Mouse (Mus musculus) forebrain, embryonic 11.5 days (tissue): ENCODE results near the gene Rpl10-ps3. TPM values are rescaled to one million over a fixed set of nuclear protein-coding genes. Genes with fewer than 3 reads are reported as not detected.

ENCODE experiments used
- ATAC-seq: fragments of 200-750 bp; cut with Nextera tagmentation; replicated peaks from 2 replicates; pipeline ENCODE4 v1.8.0; 2017; ENCODE audit warnings: moderate TSS enrichment; ENCODE audit not compliant: low FRiP score
- DNase-seq: peaks from one replicate; pipeline ENCODE4 v3.0.0-alpha.2; 2017; ENCODE audit warnings: low spot score
- H3K27ac ChIP-seq: fragments of 300-500 bp; sonication (generic); 2 replicates; pipeline ENCODE4 v1.5.1; 2014; ENCODE audit warnings: low read depth, low read length
- H3K27me3 ChIP-seq: fragments of 300-500 bp; sonication (generic); 2 replicates; pipeline ENCODE4 v1.6.1; 2014; ENCODE audit warnings: mild to moderate bottlenecking, low read length, mixed read lengths; ENCODE audit not compliant: control insufficient read depth, insufficient read depth
- H3K36me3 ChIP-seq: fragments of 300-500 bp; sonication (generic); 2 replicates; pipeline ENCODE4 v1.6.1; 2014; ENCODE audit warnings: mild to moderate bottlenecking, low read length, moderate library complexity, mixed read lengths; ENCODE audit not compliant: control insufficient read depth, insufficient read depth
- H3K4me1 ChIP-seq: fragments of 300-500 bp; sonication (generic); replicated peaks from 2 replicates; pipeline ENCODE4 v1.6.1; 2014; ENCODE audit warnings: low read length, mixed read lengths; ENCODE audit not compliant: control insufficient read depth, insufficient read depth
- H3K4me2 ChIP-seq: fragments of 300-500 bp; sonication (generic); 2 replicates; pipeline ENCODE4 v1.6.1; 2014; ENCODE audit warnings: low read depth, mild to moderate bottlenecking, low read length, moderate library complexity, mixed read lengths; ENCODE audit not compliant: severe bottlenecking
- H3K4me3 ChIP-seq: fragments of 300-500 bp; sonication (generic); 2 replicates; pipeline ENCODE4 v1.5.1; 2014; ENCODE audit warnings: low read depth, low read length
- H3K9ac ChIP-seq: fragments of 300-500 bp; sonication (generic); 2 replicates; pipeline ENCODE4 v1.6.1; 2014; ENCODE audit warnings: low read length
- H3K9me3 ChIP-seq: fragments of 300-500 bp; sonication (generic); 2 replicates; pipeline ENCODE4 v1.6.1; 2016; ENCODE audit warnings: low read length, mixed read lengths; ENCODE audit not compliant: control insufficient read depth
- WGBS: fragments of 180-500 bp; shearing (Covaris S2); extraction: QIAGEN DNeasy Blood & Tissue Kit; methylation state at CpG from one replicate; pipeline ENCODE4 v1.1.7; 2014; 5-methylcytosine and 5-hydroxymethylcytosine counted together
- polyA plus RNA-seq: library from polyadenylated mRNA; unstranded; fragments of >200 nt; fragmentation: Nextera tagmentation; extraction: Ambion mirVana; gene quantifications from 2 replicates; pipeline ENCODE4 v1.2.1, GENCODE M21; 2014

The Rpl10-ps3 gene
- polyA plus RNA-seq: 140 and 153 TPM in 2 replicates

DNA sequence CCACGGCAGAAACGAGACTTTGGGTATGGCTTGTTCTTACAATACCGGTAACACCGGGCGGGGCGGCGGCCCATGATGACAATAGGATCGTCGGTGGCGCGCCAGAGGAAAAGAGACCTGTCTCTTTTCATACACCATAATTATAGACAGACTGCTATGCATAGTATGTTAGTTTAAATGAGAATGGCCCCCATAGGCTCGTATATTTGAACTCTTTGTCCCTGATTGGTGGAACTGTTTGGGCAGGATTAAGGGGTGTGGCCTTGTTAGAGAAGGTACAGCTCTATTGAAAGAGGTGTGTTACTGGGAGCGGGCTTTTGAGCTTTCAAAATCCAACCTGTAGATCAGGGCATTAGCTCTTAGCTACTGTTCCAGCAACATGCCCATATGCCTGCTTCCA, at the start of gene Rpl10-ps3:
Rpl10-ps3 (minus strand) TSS at position 101 of the 400 bp plus-strand sequence.
- 95% methylated on average over 10 of the region's 13 CpGs for WGBS

GRCm38 (mm10) chr9:50375598-50375997, 30.8 kb upstream of the Rpl10-ps3 start:
- H3K9me3 ChIP-seq: no peaks in the 10 kb centered on the region
- WGBS: 80% methylated on average over 6 of the region's 6 CpGs
- H3K27me3 ChIP-seq: no peaks in the 10 kb centered on the region
- H3K4me2 ChIP-seq: no peak overlapping the region
- H3K9ac ChIP-seq: no peak overlapping the region
- no peaks in the 10 kb centered on the region for H3K4me1 ChIP-seq
- no peak overlapping the region for H3K4me3 ChIP-seq
- ATAC-seq: no peak
- no peaks in the 10 kb centered on the region for H3K36me3 ChIP-seq
- DNase-seq: no peak
- no peak overlapping the region for H3K27ac ChIP-seq

More for the DNA sequence above, at the start of gene Rpl10-ps3:
- no peaks in the 10 kb centered on the region for H3K9me3 ChIP-seq
- H3K27ac ChIP-seq: no peak within 1 kb of the TSS
- no peaks in the 10 kb centered on the region for H3K4me1 ChIP-seq
- H3K4me2 ChIP-seq: no peak within 1 kb of the TSS
- ATAC-seq (no peak), DNase-seq (no peak)
- H3K36me3 ChIP-seq: no peaks in the 10 kb centered on the region
- no peak within 1 kb of the TSS for H3K9ac ChIP-seq
- H3K4me3 ChIP-seq: no peak within 1 kb of the TSS
- no peaks in the 10 kb centered on the region for H3K27me3 ChIP-seq

GRCm38 (mm10) chr9:50374666-50375065, 29.9 kb upstream of the Rpl10-ps3 start:
- ATAC-seq (no peak), DNase-seq (no peak)
- H3K9me3 ChIP-seq: no peaks in the 10 kb centered on the region
- no peaks in the 10 kb centered on the region for H3K27me3 ChIP-seq
- no peak overlapping the region for H3K9ac ChIP-seq
- no peak overlapping the region for H3K4me2 ChIP-seq
- H3K27ac ChIP-seq: no peak overlapping the region
- H3K4me1 ChIP-seq: no peaks in the 10 kb centered on the region
- H3K4me3 ChIP-seq: no peak overlapping the region
- WGBS: 82% methylated on average over 5 of the region's 5 CpGs
- no peaks in the 10 kb centered on the region for H3K36me3 ChIP-seq

GRCm38 (mm10) chr9:50368551-50369297, 24.0 kb upstream of the Rpl10-ps3 start:
- DNase-seq (no peak), ATAC-seq (no peak)
- H3K4me1 ChIP-seq: no peaks in the 10 kb centered on the region
- 87% methylated on average over 8 of the region's 8 CpGs for WGBS
- H3K4me3 ChIP-seq: no peak overlapping the region
- no peaks in the 10 kb centered on the region for H3K27me3 ChIP-seq
- H3K9me3 ChIP-seq: no peaks in the 10 kb centered on the region
- no peak overlapping the region for H3K4me2 ChIP-seq
- no peaks in the 10 kb centered on the region for H3K36me3 ChIP-seq
- H3K27ac ChIP-seq: no peak overlapping the region
- H3K9ac ChIP-seq: no peak overlapping the region

DNA sequence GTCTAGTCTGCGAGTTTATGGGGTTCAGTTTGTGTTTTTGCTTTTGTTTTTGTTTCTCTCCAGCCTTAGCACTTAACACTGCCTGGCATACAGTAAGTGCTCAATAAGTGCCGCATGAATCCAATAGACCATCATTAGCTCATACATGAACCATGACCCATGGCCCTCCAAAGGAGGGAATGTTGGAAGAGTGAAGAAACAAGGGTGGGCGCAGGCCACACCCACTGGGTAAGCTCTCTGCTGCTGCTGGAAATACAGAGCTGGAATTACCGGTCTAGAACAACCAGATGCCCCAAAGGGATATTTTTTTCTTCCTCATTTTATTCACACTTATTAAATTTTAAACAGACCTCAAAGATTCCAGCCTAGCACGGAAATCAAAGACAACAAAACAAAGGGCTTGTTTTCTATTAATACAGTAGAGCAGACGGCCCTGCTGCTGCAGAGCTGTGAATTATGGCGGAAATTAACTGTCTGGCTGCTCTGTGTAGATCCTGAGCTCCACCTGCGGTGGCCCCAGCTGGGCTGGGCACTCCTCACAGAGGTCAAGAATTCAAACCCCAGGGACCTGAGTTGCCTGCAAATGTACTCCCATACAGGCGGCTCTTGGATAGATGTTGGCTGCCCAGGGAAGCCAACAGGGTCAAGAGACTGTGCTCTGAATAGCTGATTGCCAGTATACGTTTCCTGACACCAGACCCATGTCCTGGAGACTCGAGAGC, 20.5 kb upstream of the Rpl10-ps3 start:
- no peak for DNase-seq
- no peak overlapping the region for H3K4me2 ChIP-seq
- WGBS: 70% methylated on average over 11 of the region's 11 CpGs

GRCm38 (mm10) chr9:50363962-50364361, 19.2 kb upstream of the Rpl10-ps3 start:
- Histone ChIP-seq H3K27me3 (no peaks in the 10 kb centered on the region), H3K36me3 (no peaks in the 10 kb centered on the region), H3K4me1 (no peaks in the 10 kb centered on the region), H3K4me2 (no peak overlapping the region), H3K9ac (no peak overlapping the region), H3K9me3 (no peaks in the 10 kb centered on the region), H3K27ac (no peak overlapping the region), H3K4me3 (no peak overlapping the region)
- DNase-seq (no peak), ATAC-seq (no peak)
- WGBS: 83% methylated on average over 2 of the region's 2 CpGs

More for the DNA sequence above, 20.5 kb upstream of the Rpl10-ps3 start:
- no peak overlapping the region for H3K9ac ChIP-seq
- H3K27ac ChIP-seq: no peak overlapping the region
- H3K4me1 ChIP-seq: no peaks in the 10 kb centered on the region
- ATAC-seq: no peak
- no peak overlapping the region for H3K4me3 ChIP-seq
- H3K27me3 ChIP-seq: no peaks in the 10 kb centered on the region
- H3K9me3 ChIP-seq: no peaks in the 10 kb centered on the region
- H3K36me3 ChIP-seq: no peaks in the 10 kb centered on the region

GRCm38 (mm10) chr9:50363259-50363658, 18.5 kb upstream of the Rpl10-ps3 start:
- WGBS: 83% methylated on average over 5 of the region's 5 CpGs
- H3K27ac ChIP-seq: no peak overlapping the region
- no peak for DNase-seq
- no peaks in the 10 kb centered on the region for H3K36me3 ChIP-seq
- no peaks in the 10 kb centered on the region for H3K4me1 ChIP-seq
- H3K4me3 ChIP-seq: no peak overlapping the region
- H3K27me3 ChIP-seq: no peaks in the 10 kb centered on the region
- H3K9me3 ChIP-seq: no peaks in the 10 kb centered on the region
- no peak overlapping the region for H3K4me2 ChIP-seq
- no peak overlapping the region for H3K9ac ChIP-seq
- no peak for ATAC-seq

GRCm38 (mm10) chr9:50362556-50362955, 17.8 kb upstream of the Rpl10-ps3 start:
- Histone ChIP-seq H3K9me3 (no peaks in the 10 kb centered on the region), H3K27me3 (no peaks in the 10 kb centered on the region), H3K4me1 (no peaks in the 10 kb centered on the region), H3K36me3 (no peaks in the 10 kb centered on the region), H3K27ac (no peak overlapping the region), H3K4me2 (no peak overlapping the region), H3K9ac (no peak overlapping the region), H3K4me3 (no peak overlapping the region)
- ATAC-seq: no peak
- 68% methylated on average over 3 of the region's 3 CpGs for WGBS
- DNase-seq: no peak
